Mouse (Mus musculus): ENCODE measurements at regions not wholly inside any gene's neighbourhood (a gene's known extent, or its start where the extent isn't known, plus 50 kb on each side); places are given as distances from the start of the nearest gene placed in this dataset.

- Histone ChIP-seq H3K27ac (replicated peaks; ENCODE audit: low read depth, low read length) (no peak overlapping the region), H3K9ac (ENCODE audit: low read depth, low read length, severe bottlenecking) (no peak overlapping the region), H3K27me3 (ENCODE audit: control insufficient read depth, insufficient read depth, low read length) (no peaks in the 10 kb centered on the region), H3K4me2 (replicated peaks; ENCODE audit: low read depth, low read length, severe bottlenecking) (no peak overlapping the region), H3K36me3 (ENCODE audit: control insufficient read depth, insufficient read depth, low read length) (no peaks in the 10 kb centered on the region), H3K9me3 (ENCODE audit: control insufficient read depth, low read length) (no peaks in the 10 kb centered on the region), H3K4me3 (replicated peaks; ENCODE audit: low read length) (no peak overlapping the region), H3K4me1 (ENCODE audit: control insufficient read depth, insufficient read depth, low read length) (no peaks in the 10 kb centered on the region)
- no peak for TF ChIP-seq POLR2A (IDR thresholded peaks at IDR 0.05; ENCODE audit: borderline replicate concordance, extremely low read depth, insufficient read depth, insufficient read length)
- ATAC-seq (ENCODE audit: low FRiP score, low read depth) (no peak), DNase-seq (ENCODE audit: low spot score) (no peak)
- whole genome bisulfite sequencing, result 79% methylated on average over 1 of the region's 1 CpGs
Measured at GRCm38 (mm10) chr3:128014909-128015308, 118.8 kb upstream of the Fam241a start.

- no peak overlapping the region for H3K4me2 ChIP-seq (replicated peaks; ENCODE audit: low read depth, low read length, severe bottlenecking)
- H3K9ac ChIP-seq (ENCODE audit: low read depth, low read length, severe bottlenecking), result no peak overlapping the region
- no peaks in the 10 kb centered on the region for H3K27me3 ChIP-seq (ENCODE audit: control insufficient read depth, insufficient read depth, low read length)
- H3K27ac ChIP-seq (replicated peaks; ENCODE audit: low read depth, low read length), result no peak overlapping the region
- no peak for TF ChIP-seq POLR2A (IDR thresholded peaks at IDR 0.05; ENCODE audit: borderline replicate concordance, extremely low read depth, insufficient read depth, insufficient read length)
- no peaks in the 10 kb centered on the region for H3K36me3 ChIP-seq (ENCODE audit: control insufficient read depth, insufficient read depth, low read length)
- no peak overlapping the region for H3K4me3 ChIP-seq (replicated peaks; ENCODE audit: low read length)
- WGBS, result 80% methylated on average over 18 of the region's 18 CpGs
- no peaks in the 10 kb centered on the region for H3K4me1 ChIP-seq (ENCODE audit: control insufficient read depth, insufficient read depth, low read length)
- peak; percentile 34; the same call in 1 of the 2 replicates for ATAC-seq (ENCODE audit: low FRiP score, low read depth)
- H3K9me3 ChIP-seq (ENCODE audit: control insufficient read depth, low read length), result no peaks in the 10 kb centered on the region
- DNase-seq (ENCODE audit: low spot score), result no peak
Measured at GRCm38 (mm10) chr3:128002905-128003641, 106.9 kb upstream of the Fam241a start.

GRCm38 (mm10) chr3:128001924-128002501 lies 105.9 kb upstream of the Fam241a start:
- no peak; the same call in 1 of the 2 replicates for ATAC-seq (ENCODE audit: low FRiP score, low read depth)
- 68% methylated on average over 6 of the region's 6 CpGs for WGBS

DNA sequence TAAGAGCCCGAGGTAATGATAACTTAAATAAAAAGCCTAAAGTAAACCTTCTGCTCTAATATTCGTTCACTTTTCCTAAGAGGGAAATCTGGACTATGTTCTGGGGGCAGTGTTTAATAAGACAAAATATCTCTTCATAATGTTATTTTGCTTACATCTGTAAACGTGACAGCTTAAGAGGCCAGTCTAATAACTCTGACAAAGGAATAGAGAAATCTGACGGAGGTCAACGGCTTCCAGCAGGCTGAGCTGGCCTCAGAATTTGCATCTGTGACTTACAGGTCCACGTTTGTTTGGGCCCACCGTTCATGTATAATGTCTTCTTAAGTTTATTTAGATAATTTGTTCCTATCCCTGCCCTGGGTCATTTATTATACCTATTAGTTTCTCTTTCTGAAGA lies 99.6 kb upstream of the Fam241a start:
- H3K4me3 ChIP-seq (replicated peaks; ENCODE audit: low read length), result no peak overlapping the region
- H3K27me3 ChIP-seq (ENCODE audit: control insufficient read depth, insufficient read depth, low read length), result no peaks in the 10 kb centered on the region
- 71% methylated on average over 7 of the region's 7 CpGs for WGBS
- H3K27ac ChIP-seq (replicated peaks; ENCODE audit: low read depth, low read length), result no peak overlapping the region
- H3K9me3 ChIP-seq (ENCODE audit: control insufficient read depth, low read length), result no peaks in the 10 kb centered on the region
- DNase-seq (ENCODE audit: low spot score), result no peak
- no peak for TF ChIP-seq POLR2A (IDR thresholded peaks at IDR 0.05; ENCODE audit: borderline replicate concordance, extremely low read depth, insufficient read depth, insufficient read length)
- no peak overlapping the region for H3K9ac ChIP-seq (ENCODE audit: low read depth, low read length, severe bottlenecking)
- H3K4me2 ChIP-seq (replicated peaks; ENCODE audit: low read depth, low read length, severe bottlenecking), result no peak overlapping the region
- no peaks in the 10 kb centered on the region for H3K36me3 ChIP-seq (ENCODE audit: control insufficient read depth, insufficient read depth, low read length)
- H3K4me1 ChIP-seq (ENCODE audit: control insufficient read depth, insufficient read depth, low read length), result no peaks in the 10 kb centered on the region
- no peak for ATAC-seq (ENCODE audit: low FRiP score, low read depth)

More at GRCm38 (mm10) chr3:128001924-128002501, 105.9 kb upstream of the Fam241a start:
- Histone ChIP-seq H3K27ac (replicated peaks; ENCODE audit: low read depth, low read length) (no peak overlapping the region), H3K4me2 (replicated peaks; ENCODE audit: low read depth, low read length, severe bottlenecking) (no peak overlapping the region), H3K36me3 (ENCODE audit: control insufficient read depth, insufficient read depth, low read length) (no peaks in the 10 kb centered on the region), H3K9ac (ENCODE audit: low read depth, low read length, severe bottlenecking) (no peak overlapping the region), H3K27me3 (ENCODE audit: control insufficient read depth, insufficient read depth, low read length) (no peaks in the 10 kb centered on the region), H3K9me3 (ENCODE audit: control insufficient read depth, low read length) (no peaks in the 10 kb centered on the region), H3K4me3 (replicated peaks; ENCODE audit: low read length) (no peak overlapping the region), H3K4me1 (ENCODE audit: control insufficient read depth, insufficient read depth, low read length) (no peaks in the 10 kb centered on the region)
- peak; percentile 66 for DNase-seq (ENCODE audit: low spot score)
- TF ChIP-seq POLR2A (IDR thresholded peaks at IDR 0.05; ENCODE audit: borderline replicate concordance, extremely low read depth, insufficient read depth, insufficient read length), result no peak

GRCm38 (mm10) chr3:127987583-127987982 lies 91.5 kb upstream of the Fam241a start:
- Histone ChIP-seq H3K27ac (replicated peaks; ENCODE audit: low read depth, low read length) (no peak overlapping the region), H3K36me3 (ENCODE audit: control insufficient read depth, insufficient read depth, low read length) (no peaks in the 10 kb centered on the region), H3K27me3 (ENCODE audit: control insufficient read depth, insufficient read depth, low read length) (no peaks in the 10 kb centered on the region), H3K4me2 (replicated peaks; ENCODE audit: low read depth, low read length, severe bottlenecking) (no peak overlapping the region), H3K4me3 (replicated peaks; ENCODE audit: low read length) (no peak overlapping the region), H3K9me3 (ENCODE audit: control insufficient read depth, low read length) (no peaks in the 10 kb centered on the region), H3K4me1 (ENCODE audit: control insufficient read depth, insufficient read depth, low read length) (no peaks in the 10 kb centered on the region), H3K9ac (ENCODE audit: low read depth, low read length, severe bottlenecking) (no peak overlapping the region)
- WGBS, result 55% methylated on average over 6 of the region's 6 CpGs
- ATAC-seq (ENCODE audit: low FRiP score, low read depth) (no peak), DNase-seq (ENCODE audit: low spot score) (no peak)
- no peak for TF ChIP-seq POLR2A (IDR thresholded peaks at IDR 0.05; ENCODE audit: borderline replicate concordance, extremely low read depth, insufficient read depth, insufficient read length)
